Mouse (Mus musculus) mesoderm, embryonic 11.5 days (tissue): ENCODE measurements around the gene Dlgap1.
"Not testable (repeated sequence)": the region's sequence is repeated elsewhere in the genome, so short reads cannot be mapped to it uniquely, and the experiment has no call there.

Experiments
- DNase-seq: peaks from one replicate; pipeline ENCODE4 v3.0.0-alpha.2; 2012; ENCODE audit warnings: low read depth, low spot score

Gene Dlgap1

DNA sequence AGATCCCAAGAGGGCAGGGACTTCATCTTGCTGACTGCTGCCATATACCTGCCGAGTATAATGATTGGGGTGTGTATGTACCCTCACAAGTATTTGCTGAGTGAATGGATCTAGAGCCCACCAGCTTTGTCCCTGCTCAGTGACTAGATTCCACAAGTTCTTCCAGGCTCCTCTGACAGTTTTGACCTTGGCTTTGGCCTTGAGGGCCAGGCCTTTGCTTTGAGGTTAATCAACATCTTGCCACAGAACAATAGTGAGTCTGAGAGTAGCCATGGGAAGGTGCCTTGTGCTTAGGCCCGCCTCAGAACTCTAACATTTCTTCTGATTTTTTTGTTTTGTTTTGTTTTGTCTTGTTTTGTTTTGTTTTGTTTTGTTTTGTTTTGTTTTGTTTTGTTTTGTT lies 837.7 kb downstream of the Dlgap1 start:
- DNase-seq, result no peak

DNA sequence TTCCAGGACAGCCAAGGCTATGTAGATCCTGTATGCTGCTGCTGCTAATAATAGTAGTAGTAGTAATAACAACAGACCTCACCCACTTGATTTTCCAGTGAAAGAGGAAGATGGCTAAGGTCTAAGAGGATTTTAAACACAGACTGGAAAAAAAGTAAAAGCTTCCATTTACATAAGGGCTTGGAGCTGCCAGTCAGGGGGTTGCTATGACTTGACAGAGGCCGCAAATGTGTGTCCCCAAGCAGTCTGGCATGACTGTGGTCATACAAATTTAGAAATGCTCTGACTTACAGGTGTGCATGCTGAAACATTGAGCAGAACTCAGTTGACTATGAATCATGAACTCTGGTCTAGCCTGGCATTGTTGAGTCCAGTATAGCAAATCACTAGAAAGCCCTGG lies 839.0 kb downstream of the Dlgap1 start:
- no peak for DNase-seq

DNA sequence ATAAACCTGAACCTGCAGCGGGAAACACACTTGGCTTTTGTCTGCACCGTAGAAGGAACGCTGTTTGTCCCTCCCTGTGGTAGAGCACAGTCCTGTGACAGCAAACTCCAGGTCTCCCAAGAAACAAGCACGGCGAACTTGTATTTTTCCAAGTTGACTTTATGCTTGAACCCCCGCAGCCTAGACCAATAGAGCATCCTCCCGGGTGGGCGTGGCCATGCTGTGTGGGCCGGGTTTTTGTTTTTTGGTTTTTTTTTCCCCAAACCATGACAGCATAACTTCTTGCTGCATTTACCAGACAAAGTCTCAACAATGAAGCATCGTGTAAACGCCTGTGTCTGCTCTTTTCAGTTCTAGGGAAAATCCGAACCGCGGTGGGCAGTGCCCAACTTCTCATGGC lies 840.0 kb downstream of the Dlgap1 start:
- DNase-seq, result no peak

DNA sequence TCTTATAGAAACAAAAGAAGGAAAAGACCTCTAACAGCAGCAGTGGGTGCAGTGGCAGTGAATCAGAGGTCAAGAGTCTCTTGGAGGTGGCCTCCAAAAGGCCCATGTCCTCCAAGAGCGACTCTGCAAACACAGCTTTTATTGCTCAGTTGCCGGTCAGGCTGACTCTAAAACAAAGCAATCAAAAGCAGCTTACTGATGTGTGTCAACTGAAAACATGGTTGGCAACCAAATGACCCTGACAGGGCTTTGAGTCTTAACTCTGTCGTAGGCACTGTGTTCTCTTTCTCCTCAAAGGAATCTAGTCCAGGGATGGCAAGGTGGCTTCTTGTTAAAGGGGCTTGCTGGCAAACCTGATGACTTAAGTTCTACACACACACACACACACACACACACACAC lies 840.9 kb downstream of the Dlgap1 start:
- DNase-seq, result no peak

DNA sequence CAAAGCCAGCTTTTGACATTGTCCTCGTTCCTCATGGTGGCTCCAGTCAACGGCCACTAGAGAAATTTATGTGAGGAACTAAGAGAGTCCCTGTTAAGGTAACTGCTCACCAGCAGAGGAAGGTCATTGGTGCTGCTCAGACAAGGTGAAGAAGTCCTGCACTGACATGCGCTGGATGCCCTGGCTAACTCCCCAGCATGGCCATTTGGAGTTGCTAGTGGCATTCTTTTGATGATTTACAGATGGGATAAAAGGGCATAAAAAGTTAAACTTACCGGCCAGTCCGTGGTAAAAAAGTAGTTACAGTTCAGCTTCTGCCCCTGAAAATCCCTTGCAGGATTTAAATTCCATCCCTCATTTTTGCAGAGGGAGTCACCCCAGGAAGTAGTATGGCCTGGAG lies 841.9 kb downstream of the Dlgap1 start:
- DNase-seq, result no peak

DNA sequence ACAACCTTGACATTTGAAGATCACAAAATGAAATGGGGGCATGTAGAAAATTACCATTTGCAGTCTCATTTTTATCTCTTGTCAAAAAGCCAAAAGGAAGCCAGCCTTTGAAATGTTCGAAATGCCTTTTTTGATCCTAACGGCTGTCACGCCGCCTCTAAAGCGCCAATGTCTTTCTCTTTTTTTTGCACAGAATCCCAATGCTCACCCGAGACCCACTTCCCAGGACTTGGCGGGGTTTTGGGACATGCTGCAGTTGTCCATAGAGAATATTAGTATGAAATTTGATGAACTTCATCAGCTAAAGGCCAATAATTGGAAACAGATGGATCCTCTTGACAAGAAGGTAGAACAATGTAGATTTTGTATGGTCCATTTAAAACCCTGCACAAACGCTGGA lies 846.1 kb downstream of the Dlgap1 start:
- DNase-seq, result no peak

DNA sequence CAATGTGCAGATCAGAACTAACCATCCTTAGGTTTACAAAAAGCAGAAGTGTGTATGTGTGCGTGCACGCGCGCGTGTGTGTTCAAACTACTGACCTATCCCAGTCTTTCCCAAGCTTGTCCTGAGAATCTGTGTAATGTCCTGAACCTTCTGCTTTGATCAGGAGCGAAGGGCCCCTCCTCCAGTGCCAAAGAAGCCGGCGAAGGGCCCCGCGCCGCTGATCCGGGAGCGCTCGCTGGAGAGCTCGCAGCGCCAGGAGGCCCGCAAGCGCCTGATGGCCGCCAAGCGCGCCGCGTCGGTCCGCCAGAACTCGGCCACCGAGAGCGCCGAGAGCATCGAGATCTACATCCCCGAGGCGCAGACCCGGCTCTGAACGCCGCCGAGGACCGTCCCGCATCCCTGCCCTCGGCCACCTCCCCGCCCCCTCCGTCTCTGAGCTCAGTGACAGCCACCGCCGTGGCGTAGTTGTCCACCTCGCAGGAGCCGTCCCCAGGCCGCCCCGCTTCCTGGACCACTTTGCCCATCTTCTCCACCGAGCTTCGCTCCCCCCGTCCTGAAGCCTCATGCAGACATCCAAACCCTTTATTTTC lies 849.1 kb downstream of the Dlgap1 start:
- peak; percentile 50 for DNase-seq

DNA sequence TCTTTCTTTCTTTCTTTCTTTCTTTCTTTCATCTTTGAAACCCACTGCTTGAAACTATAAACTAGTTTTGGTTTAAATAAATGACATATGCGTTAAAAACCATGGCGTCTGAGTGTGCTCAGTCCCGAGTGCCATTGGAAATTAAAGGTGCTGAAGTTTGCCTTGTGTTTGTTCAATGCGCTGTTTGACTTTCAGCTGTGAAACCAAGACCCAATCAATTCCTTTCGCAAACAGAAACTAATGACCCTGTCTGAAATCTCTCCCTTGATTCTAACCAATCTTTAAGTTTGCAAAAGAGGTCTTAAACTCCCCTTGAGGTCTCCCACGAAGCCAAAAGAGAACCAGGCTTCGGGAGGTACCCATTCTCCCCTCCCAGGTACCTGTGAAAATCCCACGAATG lies 854.2 kb downstream of the Dlgap1 start:
- DNase-seq, result no peak

DNA sequence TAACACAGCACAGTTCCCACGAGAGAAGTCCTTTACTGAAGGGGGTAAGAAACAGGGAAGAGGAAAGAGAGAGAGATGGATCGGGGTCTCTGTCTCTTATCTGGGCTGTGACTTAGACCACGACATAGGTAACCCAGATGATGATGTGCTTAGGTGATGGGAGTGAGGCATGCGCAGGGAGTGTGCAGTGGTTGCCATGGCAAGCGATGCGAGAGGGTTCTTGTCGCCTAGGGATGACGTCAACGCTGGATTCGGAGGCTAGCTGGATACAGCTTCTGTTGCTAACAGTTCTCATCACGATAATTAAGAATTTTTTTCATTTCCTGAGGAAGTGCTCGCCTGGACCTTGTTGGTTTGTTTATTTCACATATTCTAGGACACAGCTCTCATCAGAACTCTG lies 857.4 kb downstream of the Dlgap1 start:
- DNase-seq, result no peak

DNA sequence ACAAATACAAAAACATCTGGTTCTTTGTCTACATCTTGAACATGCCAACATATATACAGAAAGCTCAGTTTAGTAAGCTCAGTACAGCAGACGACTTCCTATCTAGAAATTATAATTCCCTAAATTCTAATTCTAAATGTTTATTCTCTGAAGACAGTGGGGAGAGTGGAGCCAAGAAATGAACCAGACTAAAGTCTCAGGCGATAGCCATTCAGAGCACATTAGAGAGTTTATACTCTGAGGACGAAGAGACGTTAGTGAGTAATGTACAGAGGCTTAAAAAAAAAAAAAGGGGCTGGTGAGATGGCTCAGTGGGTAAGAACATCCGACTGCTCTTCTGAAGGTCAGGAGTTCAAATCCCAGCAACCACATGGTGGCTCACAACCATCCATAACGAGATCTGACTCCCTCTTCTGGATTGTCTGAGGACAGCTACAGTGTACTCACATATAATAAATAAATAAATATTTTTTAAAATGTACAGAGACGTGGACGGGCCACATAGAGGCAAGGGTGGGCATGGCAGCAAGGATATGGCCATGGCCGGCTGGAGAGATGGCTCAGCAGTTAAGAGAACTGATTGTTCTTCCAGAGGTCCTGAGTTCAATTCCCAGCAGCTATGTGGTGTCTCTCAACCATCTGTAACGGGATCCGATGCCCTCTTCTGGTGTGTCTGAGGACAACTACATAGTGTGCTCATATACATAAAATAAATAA lies 858.7 kb downstream of the Dlgap1 start:
- not testable (repeated sequence) for DNase-seq

DNA sequence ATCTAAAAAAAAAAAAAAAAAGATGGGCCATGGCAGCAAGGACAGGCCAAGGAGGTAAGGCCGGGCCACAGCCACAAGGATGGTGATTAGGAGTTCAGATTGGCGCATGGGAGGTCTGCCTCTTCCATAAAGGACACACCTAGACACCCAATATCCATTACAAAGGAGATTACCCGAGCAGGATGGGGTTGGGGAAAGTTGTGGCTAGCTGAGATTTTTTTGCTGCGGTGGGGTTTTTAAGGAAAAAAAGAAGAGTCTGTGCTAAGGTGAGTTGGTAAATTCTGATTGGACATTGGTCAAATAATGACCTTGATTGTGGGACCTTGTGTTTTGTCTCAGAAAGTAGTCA lies 859.3 kb downstream of the Dlgap1 start:
- no peak for DNase-seq

DNA sequence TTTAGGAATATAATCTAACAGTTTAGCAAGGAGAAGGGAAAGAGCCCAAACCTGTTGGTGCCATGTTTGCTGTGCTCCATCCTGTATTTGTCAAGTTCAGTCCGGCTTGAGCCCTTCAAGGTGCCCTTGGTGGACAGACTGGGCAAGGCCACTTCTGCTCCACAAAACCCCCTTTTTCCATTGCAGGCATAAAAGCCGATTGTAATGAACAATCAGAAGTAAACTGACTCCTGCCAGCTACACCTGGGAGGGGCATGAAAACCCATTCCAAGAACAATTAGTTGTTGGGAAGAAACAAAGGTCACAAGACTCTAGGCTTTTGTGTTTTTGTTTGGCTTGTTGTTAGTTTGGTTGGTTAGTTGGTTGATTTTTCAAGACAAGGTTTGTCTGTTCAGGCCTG lies 859.7 kb downstream of the Dlgap1 start:
- DNase-seq, result no peak

DNA sequence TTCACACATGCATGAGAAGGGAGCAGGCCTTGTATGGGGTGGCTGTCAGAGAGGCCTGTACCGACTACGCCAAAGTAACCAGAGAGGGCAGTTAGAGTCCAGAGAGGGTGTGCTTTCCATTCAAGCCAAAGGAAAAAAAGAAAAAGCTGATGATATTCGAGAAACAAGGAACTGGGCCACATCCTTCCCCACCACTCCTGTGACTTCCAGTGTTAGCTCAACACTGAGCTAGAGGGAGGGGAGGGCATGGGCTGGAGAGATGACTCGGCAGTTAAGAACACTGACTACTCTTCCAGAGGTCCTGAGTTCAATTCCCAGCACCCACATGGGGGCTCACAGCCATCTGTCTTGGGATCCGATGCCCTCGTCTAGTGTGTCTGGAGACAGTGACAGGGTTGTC lies 860.3 kb downstream of the Dlgap1 start:
- DNase-seq, result no peak

DNA sequence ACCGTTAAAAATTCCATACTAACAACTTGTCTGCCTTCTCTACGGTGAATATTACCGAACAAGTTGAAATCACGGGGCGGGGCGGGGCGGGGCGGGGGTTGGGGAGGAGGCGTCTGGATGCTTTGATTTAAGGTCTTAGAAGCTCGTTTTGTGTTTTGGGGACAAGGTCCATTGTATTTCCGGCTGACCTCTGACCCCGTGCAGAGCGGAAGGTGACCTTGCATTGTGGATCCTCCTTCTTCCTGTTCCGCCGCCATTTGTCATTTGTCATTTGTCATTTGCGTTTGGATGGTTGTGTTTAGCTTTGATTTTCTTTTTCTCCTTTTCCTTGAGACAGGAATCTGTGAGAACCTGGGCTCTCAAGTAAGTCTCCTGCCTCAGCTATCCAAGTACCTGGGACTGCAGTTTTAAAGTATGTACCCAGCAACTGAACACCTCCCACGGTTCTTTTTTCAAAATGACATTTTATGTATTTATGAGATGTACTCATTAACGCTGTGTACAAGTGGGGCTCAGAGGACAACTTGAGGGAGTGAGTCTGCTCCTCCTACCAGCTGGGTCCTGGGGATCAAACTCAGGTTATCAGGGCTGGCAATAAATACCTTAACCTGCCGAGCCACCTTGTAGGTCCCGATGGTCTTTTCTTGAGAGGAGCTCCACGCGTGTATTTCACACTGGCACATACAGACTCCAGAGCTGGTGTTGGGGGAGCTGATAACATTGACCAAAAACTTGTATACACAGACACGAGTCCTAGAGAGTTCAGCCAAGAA lies 861.3 kb downstream of the Dlgap1 start:
- no peak for DNase-seq

DNA sequence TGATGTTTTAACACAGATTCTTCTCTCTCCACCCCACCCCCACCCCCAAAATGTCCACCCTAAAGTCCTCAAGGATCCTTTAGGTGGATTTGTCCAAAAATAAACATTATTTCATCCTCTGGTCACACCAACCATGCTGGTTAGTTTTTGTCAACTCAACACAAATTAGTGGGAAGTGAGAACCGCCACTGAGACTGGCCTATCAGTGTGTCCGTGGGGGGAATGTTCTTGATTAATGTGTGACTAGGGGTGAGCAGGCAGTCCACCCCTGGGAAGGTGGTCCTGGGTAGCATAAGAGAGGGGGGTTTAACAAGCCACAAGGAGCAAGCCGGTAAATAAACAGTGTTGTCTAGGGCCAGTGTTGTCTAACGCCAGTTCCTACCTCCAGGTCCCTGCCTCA lies 862.7 kb downstream of the Dlgap1 start:
- DNase-seq, result no peak

DNA sequence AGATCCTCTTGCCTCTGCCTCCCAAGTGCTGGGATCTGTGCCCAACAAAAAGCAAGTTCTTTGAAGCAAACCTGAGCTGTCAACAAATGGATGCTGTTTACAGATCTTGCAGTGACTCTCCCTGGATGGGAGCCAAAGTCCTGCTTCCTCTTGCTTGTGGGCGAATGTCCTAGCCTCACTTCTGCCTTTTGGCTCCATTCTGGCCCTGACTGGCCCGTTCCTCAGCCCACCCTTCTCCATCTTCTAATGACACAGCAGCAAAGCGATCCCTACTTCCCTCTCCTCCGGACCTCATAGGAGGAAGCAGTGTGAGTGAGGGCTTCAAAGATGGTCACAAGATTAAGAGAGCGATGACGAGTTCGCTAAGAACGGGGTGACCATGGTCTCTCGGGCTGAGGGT lies 863.7 kb downstream of the Dlgap1 start:
- no peak for DNase-seq

DNA sequence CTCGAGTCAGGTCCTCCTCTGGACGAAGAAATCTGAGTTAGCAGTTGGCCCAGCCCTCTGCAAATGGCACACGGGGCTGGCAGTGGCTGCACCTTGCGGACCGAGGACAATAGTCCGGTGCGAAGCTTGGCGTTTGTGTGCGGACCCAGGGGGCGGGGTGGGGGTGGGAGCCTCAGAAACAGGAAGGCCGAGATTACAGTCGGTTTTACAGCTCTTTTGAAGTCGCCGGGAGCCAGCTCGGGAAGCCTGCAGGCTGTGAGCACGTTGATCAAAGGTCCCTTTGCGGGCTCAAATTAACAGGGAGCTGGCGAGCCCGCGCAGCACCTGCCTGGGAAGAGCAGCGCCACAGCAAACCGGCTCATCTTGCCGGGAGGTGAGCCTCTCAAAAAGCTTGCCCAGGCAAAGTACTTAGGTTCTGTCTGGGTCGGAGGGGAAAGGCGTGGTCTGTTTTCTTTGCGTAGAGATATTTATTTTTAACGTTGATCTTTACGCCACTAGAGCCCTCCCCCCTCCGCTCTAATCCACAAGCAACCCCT lies 865.6 kb downstream of the Dlgap1 start:
- DNase-seq, result peak; percentile 30

DNA sequence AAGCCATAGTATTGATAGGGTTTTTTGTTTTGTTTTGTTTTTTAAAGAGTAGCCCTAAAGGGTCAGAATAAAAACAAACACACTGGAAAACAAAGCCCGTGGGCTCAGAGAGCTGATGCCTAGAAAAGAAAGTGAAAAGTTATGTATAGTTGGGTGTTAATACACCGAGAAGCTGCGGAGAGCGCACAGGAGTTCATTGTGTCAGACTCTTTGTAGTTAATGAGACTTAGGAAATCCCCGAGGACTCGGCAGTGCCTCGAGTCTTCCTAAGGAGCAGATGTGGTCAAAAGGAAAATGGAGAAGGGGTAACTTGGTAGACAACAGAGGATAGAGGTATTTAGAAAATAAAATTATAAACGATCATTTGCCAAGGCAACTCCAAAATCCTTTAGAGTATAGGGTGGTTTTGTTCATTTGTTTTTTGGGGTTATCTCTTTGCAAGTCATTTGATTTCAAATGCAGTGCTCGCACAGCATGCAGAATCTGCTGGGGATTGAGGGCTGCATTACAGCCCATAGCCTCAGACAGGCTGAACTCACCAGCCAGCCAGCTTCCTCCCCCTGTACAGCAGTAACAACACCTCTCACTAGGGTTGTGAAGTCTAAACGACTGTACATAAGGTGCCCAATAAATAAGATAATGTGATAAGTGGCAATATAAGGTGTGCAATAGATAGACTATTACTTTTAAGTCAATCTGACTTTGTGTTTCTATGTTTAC lies 866.4 kb downstream of the Dlgap1 start:
- DNase-seq, result no peak

DNA sequence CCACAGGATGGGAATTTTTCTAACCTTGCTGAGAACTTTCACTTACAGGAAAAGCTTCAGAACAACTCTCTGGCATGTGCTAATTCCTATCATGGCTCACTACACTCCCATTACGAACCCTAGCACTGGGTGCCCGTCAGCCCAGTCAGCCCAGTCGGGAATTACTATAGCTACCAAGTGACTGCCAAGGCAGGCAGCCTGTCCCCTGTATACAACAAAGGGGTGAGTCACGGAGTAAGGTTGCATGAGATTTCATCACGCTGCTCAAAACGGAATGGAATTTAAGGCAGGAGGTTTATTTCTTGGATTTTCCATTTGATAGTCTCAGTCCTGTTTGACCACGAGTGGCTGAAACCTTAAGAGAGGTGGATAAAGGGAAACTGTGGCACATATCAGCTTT lies 867.9 kb downstream of the Dlgap1 start:
- no peak for DNase-seq

DNA sequence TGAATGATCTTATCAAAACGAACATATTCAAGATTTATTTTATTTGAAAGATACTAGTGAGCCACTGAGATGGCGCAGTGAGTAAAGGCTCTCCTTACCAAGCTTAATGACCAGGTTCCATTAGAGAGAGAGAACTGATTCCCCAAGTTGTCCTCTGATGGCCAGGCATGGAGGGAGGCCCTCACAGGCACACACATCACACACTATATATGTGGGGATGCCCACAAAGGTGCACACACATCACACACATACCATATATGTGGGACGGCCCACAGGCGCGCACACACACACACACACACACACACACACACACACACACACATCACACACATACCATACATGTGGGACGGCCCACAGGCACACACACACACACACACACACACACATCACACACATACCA lies 868.6 kb downstream of the Dlgap1 start:
- not testable (repeated sequence) for DNase-seq

DNA sequence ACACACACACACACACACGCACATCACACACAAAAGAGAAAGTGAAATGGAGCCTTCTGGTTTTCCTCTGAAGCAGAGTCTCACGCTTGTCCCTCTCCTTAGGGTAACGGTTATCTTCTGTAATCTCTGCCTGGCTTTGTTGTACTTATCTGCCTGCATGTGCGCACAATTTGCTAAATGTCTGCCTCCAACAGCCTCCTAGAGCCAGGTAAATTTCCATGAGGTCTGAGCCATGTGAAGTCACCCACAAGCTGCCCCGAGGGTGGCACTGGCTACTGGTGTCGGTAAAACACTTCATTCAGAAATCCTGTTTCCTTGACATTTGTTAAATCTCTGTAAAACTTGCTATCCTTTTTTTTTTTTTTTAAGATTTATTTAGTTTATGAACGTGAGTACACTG lies 869.2 kb downstream of the Dlgap1 start:
- no peak for DNase-seq

DNA sequence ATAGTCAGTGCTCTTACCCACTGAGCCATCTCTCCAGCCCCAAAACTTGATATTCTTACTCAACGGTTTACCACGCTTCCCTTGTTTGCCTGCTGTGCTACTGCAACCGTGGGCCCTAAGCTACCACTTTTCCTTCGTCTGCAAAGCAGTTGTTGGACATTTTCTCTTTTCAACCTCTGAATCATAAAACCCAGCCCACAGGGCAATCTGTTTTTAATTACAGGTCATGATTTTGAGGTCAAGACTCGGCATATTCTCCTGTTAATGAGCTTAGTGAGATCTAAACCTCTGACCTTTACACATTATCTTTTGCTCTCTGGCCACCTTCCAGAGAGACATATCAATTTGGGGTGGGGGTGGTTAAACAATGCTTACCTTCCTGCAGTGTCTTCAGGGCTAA lies 869.7 kb downstream of the Dlgap1 start:
- DNase-seq, result no peak
